ENCODE assay signal across 13 mouse cellular contexts in the genomic region with DNA sequence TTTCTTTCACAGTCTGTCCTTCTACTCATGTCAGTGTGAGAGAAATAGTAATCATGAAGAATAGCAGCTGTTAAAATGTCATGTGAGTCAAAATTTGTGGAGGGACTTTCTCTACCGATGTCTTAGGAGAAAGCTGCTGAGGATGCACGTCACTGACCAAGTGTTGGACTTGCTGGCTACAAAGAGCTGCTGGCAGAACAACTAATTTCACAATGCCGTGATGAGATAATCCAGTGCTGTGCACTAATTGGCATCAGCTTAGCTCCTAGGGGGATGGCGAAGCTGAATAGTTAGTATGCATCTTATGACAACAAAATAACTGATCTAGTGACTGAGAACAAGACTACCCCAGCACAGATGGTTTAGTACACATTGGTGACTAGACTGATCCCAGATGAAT. TPM values are rescaled to one million over a fixed set of nuclear protein-coding genes. Genes with fewer than 3 reads are reported as not detected.
DNase-seq lines count a peak whose midpoint lies in the region; ATAC-seq and TF ChIP-seq lines count a peak whose summit lies in the region.
"Had no signal": no experiment of that assay in that cellular context is flagged by ENCODE, and none has a peak within 500 bp of the region (broad histone marks: within the 10 kb centered on the region; RNA-seq: fewer than 3 reads in every experiment).

No protein-coding gene starts in this region.

- H3K9ac ChIP-seq in forebrain, embryonic 14.5 days (ENCODE audit: low read length) = no peak overlapping the region
- no peak overlapping the region for H3K9ac ChIP-seq in lung, postnatal 0 days (replicated peaks; ENCODE audit: low read depth)
- H3K9ac ChIP-seq: limb, embryonic 12.5 days; lung, embryonic 15.5 days had no signal

- no peak overlapping the region for H3K4me3 ChIP-seq in forebrain, embryonic 14.5 days (ENCODE audit: low read depth, low read length)
- H3K4me3 ChIP-seq in lung, postnatal 0 days (ENCODE audit: low read depth, low read length) = no peak overlapping the region
- H3K4me3 ChIP-seq: limb, embryonic 12.5 days; lung, embryonic 15.5 days had no signal

- 0 out of 2 replicates have a peak, but pooled peaks cover 3% of the 10 kb centered on the region for H3K4me1 ChIP-seq in forebrain, embryonic 14.5 days (ENCODE audit: control insufficient read depth, insufficient read depth, low read length)
- no peaks in the 10 kb centered on the region for H3K4me1 ChIP-seq in lung, postnatal 0 days (ENCODE audit: insufficient read depth, low read depth, low read length)
- H3K4me1 ChIP-seq: limb, embryonic 12.5 days; lung, embryonic 15.5 days had no signal

- no peaks in the 10 kb centered on the region for H3K36me3 ChIP-seq in forebrain, embryonic 14.5 days (ENCODE audit: control insufficient read depth, insufficient read depth, low read length)
- no peaks in the 10 kb centered on the region for H3K36me3 ChIP-seq in lung, postnatal 0 days (ENCODE audit: insufficient read depth, low read length)
- H3K36me3 ChIP-seq: limb, embryonic 12.5 days; lung, embryonic 15.5 days had no signal

- TF ChIP-seq EP300 in lung, postnatal 0 days (IDR thresholded peaks at IDR 0.05) = no peak

- no peaks in the 10 kb centered on the region for H3K9me3 ChIP-seq in forebrain, embryonic 14.5 days (replicated peaks; ENCODE audit: control insufficient read depth, low read length)
- H3K9me3 ChIP-seq in lung, postnatal 0 days (ENCODE audit: low read length) = no peaks in the 10 kb centered on the region
- H3K9me3 ChIP-seq: limb, embryonic 12.5 days; lung, embryonic 15.5 days had no signal

- DNase-seq in heart, adult 8-10 months (ENCODE audit: low spot score) = peak; percentile 72
- no peak for DNase-seq in heart, postnatal 4 days
- peak; percentile 11 for DNase-seq in brain, adult 2 months (ENCODE audit: low read depth, low spot score)
- peak; percentile 30 for DNase-seq in forebrain, embryonic 14.5 days (ENCODE audit: low spot score)
- peak; percentile 59 for DNase-seq in lung, postnatal 0 days (ENCODE audit: low spot score)
- no peak for DNase-seq in testis, postnatal 14 days (ENCODE audit: low spot score)
- DNase-seq: kidney, postnatal 36 days had no signal

- 11% methylated on average over 4 of the region's 4 CpGs for WGBS in forebrain, embryonic 14.5 days
- WGBS in lung, postnatal 0 days = 53% methylated on average over 4 of the region's 4 CpGs

- H3K27me3 ChIP-seq in forebrain, embryonic 14.5 days (replicated peaks; ENCODE audit: control insufficient read depth, insufficient read depth, low read length) = no peaks in the 10 kb centered on the region
- no peaks in the 10 kb centered on the region for H3K27me3 ChIP-seq in lung, postnatal 0 days (replicated peaks; ENCODE audit: insufficient read depth, low read length)
- H3K27me3 ChIP-seq: limb, embryonic 12.5 days; lung, embryonic 15.5 days had no signal

- no peak overlapping the region for H3K27ac ChIP-seq in forebrain, embryonic 14.5 days (ENCODE audit: low read depth, low read length)
- no peak overlapping the region for H3K27ac ChIP-seq in lung, postnatal 0 days (ENCODE audit: low read length)
- H3K27ac ChIP-seq: limb, embryonic 12.5 days; lung, embryonic 15.5 days had no signal

- no peak overlapping the region for H3K4me2 ChIP-seq in forebrain, embryonic 14.5 days (ENCODE audit: low read length)
- no peak overlapping the region for H3K4me2 ChIP-seq in lung, postnatal 0 days (replicated peaks; ENCODE audit: low read depth, low read length)
- H3K4me2 ChIP-seq: limb, embryonic 12.5 days; lung, embryonic 15.5 days had no signal

- TF ChIP-seq CTCF in lung, postnatal 0 days (IDR thresholded peaks at IDR 0.05) = no peak

- ATAC-seq in forebrain, embryonic 14.5 days = peak; percentile 50; the same call in 1 of the 2 replicates
- peak; percentile 71 for ATAC-seq in lung, postnatal 0 days
- ATAC-seq in inflammation-experienced regulatory T-cells, adult 6 months = no peak
- ATAC-seq: CD4-positive, CD25-positive, alpha-beta regulatory T cell, adult 4 months had no signal

RNA-seq across cellular contexts. Expression of a gene that starts 34.9 kb away (rescaled TPM):
- total RNA-seq in heart, adult 8-10 months (2022) = 1 to 10 TPM in 1 of 4 experiments, under 1 TPM in 3; 0.75 to 1.0 (median 0.76) TPM
- 1 to 10 TPM; 1.1 TPM for total RNA-seq in heart, postnatal 4 days (2021)
- not detected in 2 replicates for polyA plus RNA-seq in forebrain, embryonic 14.5 days (2014; fragmentation: Nextera tagmentation; extraction: Ambion mirVana)
- not detected in 2 replicates for polyA plus RNA-seq in lung, postnatal 0 days (2015; fragmentation: Nextera tagmentation; extraction: Ambion mirVana)
- polyA plus RNA-seq in inflammation-experienced regulatory T-cells, adult 6 months (2017; shearing (Covaris generic)) = not detected
- polyA plus RNA-seq: CD4-positive, CD25-positive, alpha-beta regulatory T cell, adult 4 months; embryonic facial prominence, embryonic 14.5 days; gonadal fat pad, adult 2 months; limb, embryonic 12.5 days; lung, embryonic 15.5 days had no signal

RNA-seq across cellular contexts. Expression of a gene that starts 40.7 kb away (rescaled TPM):
- 1 to 10 TPM in 1 of 4 experiments, under 1 TPM in 3; 0.75 to 1.0 (median 0.76) TPM for total RNA-seq in heart, adult 8-10 months (2022)
- total RNA-seq in heart, postnatal 4 days (2021) = 1 to 10 TPM; 1.1 TPM
- not detected in 2 replicates for polyA plus RNA-seq in forebrain, embryonic 14.5 days (2014; fragmentation: Nextera tagmentation; extraction: Ambion mirVana)
- polyA plus RNA-seq in lung, postnatal 0 days (2015; fragmentation: Nextera tagmentation; extraction: Ambion mirVana) = not detected in 2 replicates
- polyA plus RNA-seq in inflammation-experienced regulatory T-cells, adult 6 months (2017; shearing (Covaris generic)) = not detected
- polyA plus RNA-seq: CD4-positive, CD25-positive, alpha-beta regulatory T cell, adult 4 months; embryonic facial prominence, embryonic 14.5 days; gonadal fat pad, adult 2 months; limb, embryonic 12.5 days; lung, embryonic 15.5 days had no signal

RNA-seq across cellular contexts. Expression of a gene that starts 46.5 kb away (rescaled TPM):
- 1 to 10 TPM in 1 of 4 experiments, under 1 TPM in 3; 0.75 to 1.0 (median 0.76) TPM for total RNA-seq in heart, adult 8-10 months (2022)
- 1 to 10 TPM; 1.1 TPM for total RNA-seq in heart, postnatal 4 days (2021)
- polyA plus RNA-seq in forebrain, embryonic 14.5 days (2014; fragmentation: Nextera tagmentation; extraction: Ambion mirVana) = not detected in 2 replicates
- polyA plus RNA-seq in lung, postnatal 0 days (2015; fragmentation: Nextera tagmentation; extraction: Ambion mirVana) = not detected in 2 replicates
- not detected for polyA plus RNA-seq in inflammation-experienced regulatory T-cells, adult 6 months (2017; shearing (Covaris generic))
- polyA plus RNA-seq: CD4-positive, CD25-positive, alpha-beta regulatory T cell, adult 4 months; embryonic facial prominence, embryonic 14.5 days; gonadal fat pad, adult 2 months; limb, embryonic 12.5 days; lung, embryonic 15.5 days had no signal

RNA-seq across cellular contexts. Expression of a gene that starts 52.3 kb away (rescaled TPM):
- total RNA-seq in heart, adult 8-10 months (2022) = 1 to 10 TPM in 1 of 4 experiments, under 1 TPM in 3; 0.75 to 1.0 (median 0.76) TPM
- total RNA-seq in heart, postnatal 4 days (2021) = 1 to 10 TPM; 1.1 TPM
- polyA plus RNA-seq in forebrain, embryonic 14.5 days (2014; fragmentation: Nextera tagmentation; extraction: Ambion mirVana) = not detected in 2 replicates
- not detected in 2 replicates for polyA plus RNA-seq in lung, postnatal 0 days (2015; fragmentation: Nextera tagmentation; extraction: Ambion mirVana)
- polyA plus RNA-seq in inflammation-experienced regulatory T-cells, adult 6 months (2017; shearing (Covaris generic)) = not detected
- polyA plus RNA-seq: CD4-positive, CD25-positive, alpha-beta regulatory T cell, adult 4 months; embryonic facial prominence, embryonic 14.5 days; gonadal fat pad, adult 2 months; limb, embryonic 12.5 days; lung, embryonic 15.5 days had no signal

RNA-seq across cellular contexts. Expression of a gene that starts 58.1 kb away (rescaled TPM):
- under 1 TPM in 1 of 4 experiments, not detected in 3; 0.75 TPM for total RNA-seq in heart, adult 8-10 months (2022)
- not detected for total RNA-seq in heart, postnatal 4 days (2021)
- polyA plus RNA-seq in forebrain, embryonic 14.5 days (2014; fragmentation: Nextera tagmentation; extraction: Ambion mirVana) = not detected in 2 replicates
- not detected in 2 replicates for polyA plus RNA-seq in lung, postnatal 0 days (2015; fragmentation: Nextera tagmentation; extraction: Ambion mirVana)
- polyA plus RNA-seq in inflammation-experienced regulatory T-cells, adult 6 months (2017; shearing (Covaris generic)) = not detected
- polyA plus RNA-seq: CD4-positive, CD25-positive, alpha-beta regulatory T cell, adult 4 months; embryonic facial prominence, embryonic 14.5 days; gonadal fat pad, adult 2 months; limb, embryonic 12.5 days; lung, embryonic 15.5 days had no signal

Comparison
In these comparisons a context has a peak if more than half of its experiments do, and no peak if none do; other contexts are left out.
1. DNase-seq: peak in heart, adult 8-10 months (single experiment), brain, adult 2 months (single experiment), forebrain, embryonic 14.5 days (single experiment) and lung, postnatal 0 days (single experiment); none in heart, postnatal 4 days (single experiment) and testis, postnatal 14 days (single experiment).